Mouse (Mus musculus): ENCODE data around the gene Ddx52. TPM values are rescaled to one million over a fixed set of nuclear protein-coding genes. Genes with fewer than 3 reads are reported as not detected.

Gene Ddx52
- polyA plus RNA-seq, 1 experiment = 26.3 TPM

DNA sequence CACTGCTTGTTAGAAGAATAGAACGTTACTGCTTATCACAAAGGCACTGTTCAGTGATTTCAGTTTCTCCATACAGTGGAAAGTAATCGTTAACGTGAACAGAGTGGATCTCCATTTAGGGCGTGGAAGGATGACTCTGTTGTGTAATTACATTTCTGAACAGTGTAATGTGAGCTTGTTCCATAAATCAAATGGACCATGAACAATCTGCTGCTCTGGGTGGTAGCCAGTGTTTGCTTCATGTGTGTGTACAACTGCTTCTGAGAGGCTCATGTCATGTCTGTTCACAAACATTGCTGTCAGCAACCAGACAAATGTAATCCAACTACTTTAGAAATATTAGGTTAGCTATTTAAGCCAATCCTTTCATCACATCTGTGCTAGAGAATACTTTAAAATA, 49.8 kb downstream of the Ddx52 start:
- H3K4me1 ChIP-seq (ENCODE audit: control insufficient read depth, insufficient read depth, low read length) = no peaks in the 10 kb centered on the region
- H3K27ac ChIP-seq (ENCODE audit: insufficient read depth, low read depth, low read length) = no peak overlapping the region
- H3K4me3 ChIP-seq (ENCODE audit: insufficient read depth, low read length) = no peak overlapping the region
- TF ChIP-seq POLR2A (IDR thresholded peaks at IDR 0.05; ENCODE audit: borderline replicate concordance, low read depth, low read length) (no peak), CTCF (IDR thresholded peaks at IDR 0.05; ENCODE audit: low read depth, low read length) (no peak)

DNA sequence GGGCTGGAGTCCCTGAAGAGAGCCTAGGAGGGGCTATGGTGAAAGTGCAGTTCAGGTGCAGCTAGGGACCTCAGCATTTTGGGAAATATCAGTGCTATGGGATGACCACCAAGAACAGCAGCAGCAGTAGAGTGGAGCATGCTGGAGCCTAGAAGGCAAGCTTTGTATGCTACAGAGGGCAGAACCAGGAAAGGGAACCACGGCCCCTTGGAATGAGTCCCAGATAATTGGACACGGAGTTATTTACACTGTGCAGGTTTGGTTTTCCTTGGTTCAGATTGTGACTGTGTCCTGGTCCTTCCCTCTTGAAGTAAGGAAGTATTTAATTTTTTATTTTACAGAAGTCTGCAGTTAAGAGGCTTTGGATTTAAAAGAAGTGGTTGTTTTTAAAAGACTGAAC, 51.6 kb downstream of the Ddx52 start:
- no peak for TF ChIP-seq POLR2A (IDR thresholded peaks at IDR 0.05; ENCODE audit: borderline replicate concordance, low read depth, low read length)
- TF ChIP-seq CTCF (IDR thresholded peaks at IDR 0.05; ENCODE audit: low read depth, low read length) = no peak
- H3K4me1 ChIP-seq (ENCODE audit: control insufficient read depth, insufficient read depth, low read length) = peaks cover under 1% of the 10 kb centered on the region; the same call in 1 of the 2 replicates

DNA sequence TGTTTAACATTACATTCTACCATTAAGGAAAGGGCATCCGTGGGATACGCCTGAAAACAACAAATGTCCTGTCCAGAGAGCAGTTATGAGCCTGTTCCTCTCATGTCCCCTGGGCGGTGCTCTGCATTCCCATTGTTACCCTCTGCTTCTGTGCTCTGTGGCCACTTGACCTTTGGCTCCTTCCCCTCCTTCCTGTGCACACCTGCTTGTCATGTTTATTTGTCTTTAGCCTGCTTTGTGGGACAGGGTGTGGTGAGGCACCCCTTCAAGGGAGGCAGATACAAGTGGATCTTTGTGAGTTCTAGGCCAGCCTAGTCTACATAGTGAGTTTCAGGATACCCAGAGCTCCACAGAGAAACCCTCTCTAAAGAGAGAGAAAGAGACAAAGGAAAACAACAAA, 52.6 kb downstream of the Ddx52 start:
- no peak overlapping the region for H3K27ac ChIP-seq (ENCODE audit: insufficient read depth, low read depth, low read length)
- H3K4me1 ChIP-seq (ENCODE audit: control insufficient read depth, insufficient read depth, low read length) = peaks cover 4% of the 10 kb centered on the region; the same call in 1 of the 2 replicates
- H3K4me3 ChIP-seq (ENCODE audit: insufficient read depth, low read length) = no peak overlapping the region
- TF ChIP-seq CTCF (IDR thresholded peaks at IDR 0.05; ENCODE audit: low read depth, low read length) (no peak), POLR2A (IDR thresholded peaks at IDR 0.05; ENCODE audit: borderline replicate concordance, low read depth, low read length) (no peak)

More for the DNA sequence above, 51.6 kb downstream of the Ddx52 start:
- Histone ChIP-seq H3K27ac (ENCODE audit: insufficient read depth, low read depth, low read length) (no peak overlapping the region), H3K4me3 (ENCODE audit: insufficient read depth, low read length) (no peak overlapping the region)

DNA sequence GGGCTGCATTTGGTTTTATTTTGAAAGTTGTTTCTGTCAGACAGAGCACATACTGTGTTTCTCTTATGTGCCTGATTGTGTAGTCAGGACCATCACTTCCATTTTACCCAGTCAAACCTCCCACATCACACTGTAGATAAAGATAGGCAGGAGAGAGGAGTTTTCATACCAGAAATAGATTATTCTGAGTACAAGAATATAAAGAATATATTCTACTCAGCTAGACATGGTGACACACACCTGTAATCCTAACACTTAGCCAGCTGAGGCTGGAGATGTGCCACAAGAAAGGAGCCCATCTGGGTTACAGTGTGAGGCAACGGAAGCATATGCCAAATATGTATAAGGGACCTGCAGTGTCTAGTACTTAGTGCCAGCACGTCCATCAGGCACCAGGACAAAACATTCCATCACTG, 53.7 kb downstream of the Ddx52 start:
- TF ChIP-seq POLR2A (IDR thresholded peaks at IDR 0.05; ENCODE audit: borderline replicate concordance, low read depth, low read length) = no peak
- no peak for TF ChIP-seq CTCF (IDR thresholded peaks at IDR 0.05; ENCODE audit: low read depth, low read length)

DNA sequence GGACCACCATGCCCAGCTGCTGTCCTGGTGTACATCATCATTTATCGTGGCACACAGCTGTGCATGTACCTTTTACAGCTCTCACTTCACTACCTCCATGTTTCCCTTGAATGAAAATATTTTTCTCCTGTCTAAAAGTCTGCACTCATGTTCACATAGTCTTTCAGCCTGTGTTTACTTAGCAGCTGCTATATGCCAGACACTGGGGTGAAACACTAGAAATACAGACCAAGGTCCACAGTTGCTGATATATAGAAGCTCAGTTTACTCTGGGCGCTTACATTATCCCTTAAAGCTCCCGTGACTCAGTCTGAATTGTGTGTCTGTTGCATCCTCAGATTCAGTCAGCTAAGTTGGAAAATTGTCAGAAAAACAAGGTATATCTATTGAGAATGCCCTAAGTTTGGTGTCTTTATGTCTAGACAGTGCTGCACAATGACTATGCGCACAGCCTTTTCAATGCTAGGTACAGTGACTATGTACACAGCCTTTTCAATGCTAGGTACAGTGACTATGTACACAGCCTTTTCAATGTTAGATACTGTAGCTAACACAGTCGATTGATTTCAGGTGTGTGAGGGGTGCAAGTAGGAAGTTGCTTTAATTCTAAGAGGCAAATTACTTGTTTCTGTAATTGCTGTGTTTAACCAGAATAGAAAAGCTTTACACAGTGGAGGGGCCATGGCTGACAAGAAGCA, 55.5 kb downstream of the Ddx52 start:
- TF ChIP-seq CTCF (IDR thresholded peaks at IDR 0.05; ENCODE audit: low read depth, low read length) (no peak), POLR2A (IDR thresholded peaks at IDR 0.05; ENCODE audit: borderline replicate concordance, low read depth, low read length) (no peak)
- Histone ChIP-seq H3K4me1 (ENCODE audit: control insufficient read depth, insufficient read depth, low read length) (peaks cover 4% of the 10 kb centered on the region), H3K4me3 (ENCODE audit: insufficient read depth, low read length) (no peak overlapping the region), H3K27ac (ENCODE audit: insufficient read depth, low read depth, low read length) (no peak overlapping the region)

More for the DNA sequence above, 53.7 kb downstream of the Ddx52 start:
- H3K27ac ChIP-seq (ENCODE audit: insufficient read depth, low read depth, low read length) = no peak overlapping the region
- H3K4me3 ChIP-seq (ENCODE audit: insufficient read depth, low read length) = no peak overlapping the region
- H3K4me1 ChIP-seq (ENCODE audit: control insufficient read depth, insufficient read depth, low read length) = peaks cover 4% of the 10 kb centered on the region; the same call in 1 of the 2 replicates

DNA sequence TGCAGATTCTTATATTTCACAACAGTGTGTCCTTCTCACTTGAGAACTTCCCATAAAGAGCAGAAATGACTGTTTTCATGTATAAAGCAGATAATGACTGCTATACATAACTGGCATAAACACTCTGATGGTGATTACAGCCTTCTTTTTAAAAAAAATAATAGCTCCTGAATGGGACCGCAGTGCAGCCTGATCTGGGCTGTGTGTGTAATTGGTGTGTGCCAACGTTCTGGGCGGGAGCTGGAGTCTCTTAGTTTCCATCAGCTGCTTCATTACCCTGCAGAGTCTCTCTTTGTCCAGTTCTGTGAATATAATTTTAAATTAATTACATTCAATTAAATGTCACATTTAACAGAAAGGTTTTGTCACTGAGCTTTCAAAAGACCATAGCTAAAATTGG, 57.1 kb downstream of the Ddx52 start:
- Histone ChIP-seq H3K27ac (ENCODE audit: insufficient read depth, low read depth, low read length) (no peak overlapping the region), H3K4me3 (ENCODE audit: insufficient read depth, low read length) (no peak overlapping the region), H3K4me1 (ENCODE audit: control insufficient read depth, insufficient read depth, low read length) (peaks cover 4% of the 10 kb centered on the region)
- TF ChIP-seq POLR2A (IDR thresholded peaks at IDR 0.05; ENCODE audit: borderline replicate concordance, low read depth, low read length) = no peak
- no peak for TF ChIP-seq CTCF (IDR thresholded peaks at IDR 0.05; ENCODE audit: low read depth, low read length)

DNA sequence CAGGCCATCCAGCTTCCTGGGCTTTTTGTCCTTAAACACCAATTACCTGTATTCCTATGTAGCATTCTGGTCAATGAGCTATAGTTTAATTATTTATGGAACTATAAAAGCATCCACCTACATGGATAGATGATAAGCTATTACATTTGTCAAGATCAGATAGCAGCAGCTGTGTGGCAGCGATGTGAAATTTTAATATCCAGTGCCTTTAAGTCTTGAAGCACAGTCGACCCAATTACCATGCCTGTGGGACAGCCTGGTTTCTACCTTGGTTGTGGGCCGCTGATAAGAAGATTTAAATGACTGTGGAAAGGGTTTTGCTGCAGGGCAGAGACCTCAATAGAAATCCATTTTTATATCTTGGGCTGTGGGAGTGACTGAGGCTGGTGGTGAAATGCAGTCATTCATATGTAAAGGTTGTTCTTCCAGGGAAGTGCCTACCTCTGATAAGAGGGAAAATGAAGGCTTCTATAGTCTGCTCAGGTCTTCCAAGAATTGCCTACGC, 57.6 kb downstream of the Ddx52 start:
- Histone ChIP-seq H3K4me3 (ENCODE audit: insufficient read depth, low read length) (no peak overlapping the region), H3K4me1 (ENCODE audit: control insufficient read depth, insufficient read depth, low read length) (peaks cover 4% of the 10 kb centered on the region), H3K27ac (ENCODE audit: insufficient read depth, low read depth, low read length) (no peak overlapping the region)
- no peak for TF ChIP-seq CTCF (IDR thresholded peaks at IDR 0.05; ENCODE audit: low read depth, low read length)
- TF ChIP-seq POLR2A (IDR thresholded peaks at IDR 0.05; ENCODE audit: borderline replicate concordance, low read depth, low read length) = no peak

DNA sequence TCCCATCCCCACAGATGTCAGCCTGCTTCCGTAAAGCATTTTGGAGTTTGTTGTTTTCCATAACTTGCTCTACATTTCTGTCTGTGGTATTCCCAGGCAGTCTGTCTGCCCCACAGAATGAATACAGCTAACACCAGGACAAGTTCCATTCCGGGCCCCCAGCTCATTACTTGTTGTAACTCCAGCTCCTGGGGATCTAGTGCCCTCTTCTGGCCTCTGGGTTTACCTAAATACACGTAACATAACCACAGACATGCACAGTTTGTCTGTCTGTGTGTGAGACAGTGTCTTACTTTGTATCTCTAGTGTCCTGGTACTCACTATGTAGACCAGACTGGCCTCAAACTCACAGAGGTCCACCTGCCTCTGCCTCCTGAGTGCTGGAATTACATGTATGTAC, 59.4 kb downstream of the Ddx52 start:
- H3K4me3 ChIP-seq (ENCODE audit: insufficient read depth, low read length) = no peak overlapping the region
- H3K27ac ChIP-seq (ENCODE audit: insufficient read depth, low read depth, low read length) = no peak overlapping the region
- TF ChIP-seq POLR2A (IDR thresholded peaks at IDR 0.05; ENCODE audit: borderline replicate concordance, low read depth, low read length) (no peak), CTCF (IDR thresholded peaks at IDR 0.05; ENCODE audit: low read depth, low read length) (no peak)
- peaks cover 4% of the 10 kb centered on the region for H3K4me1 ChIP-seq (ENCODE audit: control insufficient read depth, insufficient read depth, low read length)

DNA sequence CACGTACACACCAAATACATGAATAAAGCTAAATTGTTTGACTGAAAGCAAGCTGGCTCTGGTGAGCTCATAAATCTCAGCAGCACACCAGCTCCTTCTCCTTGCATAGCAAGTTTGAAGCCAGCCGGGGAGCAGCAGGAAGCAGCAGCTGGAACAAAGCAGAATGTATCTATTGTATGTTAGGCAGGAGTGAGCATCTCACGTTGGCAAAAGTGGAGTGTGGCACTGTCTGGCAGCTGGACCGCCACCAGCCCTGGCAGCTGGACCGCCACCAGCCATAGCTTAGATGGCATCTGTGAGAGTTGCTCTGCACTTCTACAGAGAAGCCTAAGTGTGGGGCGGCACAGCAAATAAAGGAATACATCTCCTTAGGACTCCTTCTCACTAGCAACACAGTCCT, 62.1 kb downstream of the Ddx52 start:
- TF ChIP-seq CTCF (IDR thresholded peaks at IDR 0.05; ENCODE audit: low read depth, low read length) (no peak), POLR2A (IDR thresholded peaks at IDR 0.05; ENCODE audit: borderline replicate concordance, low read depth, low read length) (no peak)
- H3K27ac ChIP-seq (ENCODE audit: insufficient read depth, low read depth, low read length) = no peak overlapping the region

DNA sequence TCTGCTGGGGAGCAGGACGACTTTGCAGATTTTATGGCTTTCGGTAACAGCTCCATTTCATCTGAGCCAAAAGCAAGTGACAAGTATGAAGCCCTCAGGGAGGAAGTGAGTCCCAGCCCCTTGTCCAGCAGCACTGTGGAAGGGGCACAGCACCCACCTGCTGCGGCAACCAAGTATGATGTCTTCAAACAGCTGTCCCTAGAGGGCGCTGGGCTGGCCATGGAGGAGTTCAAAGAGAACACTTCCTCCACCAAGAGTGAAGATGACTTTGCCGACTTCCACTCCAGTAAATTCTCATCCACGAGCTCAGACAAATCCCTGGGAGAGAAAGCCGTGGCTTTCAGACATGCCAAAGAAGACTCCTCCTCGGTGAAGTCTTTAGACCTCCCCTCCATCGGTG, 67.1 kb downstream of the Ddx52 start:
- Histone ChIP-seq H3K4me3 (ENCODE audit: insufficient read depth, low read length) (no peak overlapping the region), H3K4me1 (ENCODE audit: control insufficient read depth, insufficient read depth, low read length) (no peaks in the 10 kb centered on the region), H3K27ac (ENCODE audit: insufficient read depth, low read depth, low read length) (no peak overlapping the region)
- TF ChIP-seq CTCF (IDR thresholded peaks at IDR 0.05; ENCODE audit: low read depth, low read length) = no peak
- TF ChIP-seq POLR2A (IDR thresholded peaks at IDR 0.05; ENCODE audit: borderline replicate concordance, low read depth, low read length) = no peak

More for the DNA sequence above, 62.1 kb downstream of the Ddx52 start:
- H3K4me3 ChIP-seq (ENCODE audit: insufficient read depth, low read length) = no peak overlapping the region
- H3K4me1 ChIP-seq (ENCODE audit: control insufficient read depth, insufficient read depth, low read length) = no peaks in the 10 kb centered on the region; the same call in none of the 2 replicates
